Mouse (Mus musculus) E14TG2a.4 (cell line): ENCODE measurements around the gene Pdcl3.
"Not testable (repeated sequence)": the region's sequence is repeated elsewhere in the genome, so short reads cannot be mapped to it uniquely, and the experiment has no call there.

Source experiments
- CTCF ChIP-seq: conservative IDR thresholded peaks from 2 replicates; pipeline ENCODE4 v1.5.1; 2014; ENCODE audit warnings: low read length
- NANOG ChIP-seq: IDR thresholded peaks from 2 replicates; pipeline ENCODE4 v1.6.1; 2014; ENCODE audit warnings: borderline replicate concordance, low read length, mixed read lengths

DNA sequence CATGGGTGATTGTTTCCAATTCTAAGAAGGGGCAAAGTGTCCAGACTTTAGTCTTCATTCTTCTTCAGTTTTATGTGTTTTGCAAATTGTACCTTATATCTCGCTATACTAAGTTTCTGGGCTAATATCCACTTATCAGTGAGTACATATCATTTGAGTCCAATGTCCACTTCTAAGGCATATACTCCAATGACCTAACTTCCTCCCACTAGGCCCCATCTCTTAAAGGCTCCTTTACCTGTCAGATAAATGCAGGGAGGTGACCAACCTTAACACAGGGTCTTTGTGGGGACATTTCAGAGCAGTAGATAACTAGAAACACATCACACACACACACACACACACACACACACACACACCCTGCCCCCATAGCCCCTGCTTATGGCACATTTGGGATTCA, 59.0 kb downstream of the Pdcl3 start:
- not testable (repeated sequence) for TF ChIP-seq CTCF, NANOG
